Mouse (Mus musculus) gastrocnemius, postnatal 25 days (tissue): Measurements from ENCODE around the gene Gfer. TPM values are rescaled to one million over a fixed set of nuclear protein-coding genes. Genes with fewer than 3 reads are reported as not detected.

Source experiments
- DNase-seq: peaks from one replicate; pipeline ENCODE4 v3.0.0; 2022
- total RNA-seq, 2 experiments: library from RNA; stranded (reverse); gene quantifications; 1 replicate in 1 of 2; 2 replicates in 1 of 2; pipeline ENCODE4 v1.2.3; 2021

Gfer gene
- total RNA-seq, 2 experiments from 2014 or later: 24.1 to 30.1 TPM

GRCm38 (mm10) chr17:24647493-24647892 is 48.5 kb downstream of the Gfer start:
- DNase-seq: no peak

- DNase-seq: no peak
Measured at GRCm38 (mm10) chr17:24646381-24646780, 49.6 kb downstream of the Gfer start.

GRCm38 (mm10) chr17:24645916-24646315 is 50.0 kb downstream of the Gfer start:
- DNase-seq: no peak

- DNase-seq: peak; percentile 68
Measured at GRCm38 (mm10) chr17:24644875-24645721, 50.9 kb downstream of the Gfer start.

GRCm38 (mm10) chr17:24644030-24644715 is 51.8 kb downstream of the Gfer start:
- DNase-seq: no peak

Other genes with a start within 250 kb of the Gfer start
- gene E4f1, start 225.8 kb downstream of the Gfer start, total RNA-seq: 10 to 100 TPM in 1 of 2 experiments, 1 to 10 TPM in 1; 9.4 to 10.2 TPM
- gene Pgp, start 225.8 kb downstream of the Gfer start, total RNA-seq: 10 to 100 TPM; 50.8 to 55.0 TPM
- gene Bricd5, start 222.3 kb downstream of the Gfer start, total RNA-seq: not detected
- gene Mlst8, start 217.1 kb downstream of the Gfer start, total RNA-seq: 10 to 100 TPM; 10.5 to 11.7 TPM
- gene Caskin1, start 207.6 kb downstream of the Gfer start, total RNA-seq: under 1 TPM; 0.10 to 0.11 TPM
- gene Traf7, start 168.2 kb downstream of the Gfer start, total RNA-seq: 10 to 100 TPM; 33.2 to 36.7 TPM
- gene Rab26, start 161.9 kb downstream of the Gfer start, total RNA-seq: under 1 TPM in 1 of 2 experiments, not detected in 1; 0.23 TPM
- gene Pkd1, start 146.3 kb downstream of the Gfer start, total RNA-seq: 10 to 100 TPM; 20.2 to 21.1 TPM
- 10 to 100 TPM; 65.8 to 67.8 TPM for gene Tsc2, start 63.5 kb downstream of the Gfer start, total RNA-seq
- gene Nthl1, start 63.5 kb downstream of the Gfer start, total RNA-seq: 1 to 10 TPM; 2.6 to 4.2 TPM
- 10 to 100 TPM; 36.6 to 41.8 TPM for gene Slc9a3r2, start 45.8 kb downstream of the Gfer start, total RNA-seq
- gene Npw, start 37.7 kb downstream of the Gfer start, total RNA-seq: not detected
- 10 to 100 TPM; 17.7 to 20.2 TPM for gene Zfp598, start 26.5 kb downstream of the Gfer start, total RNA-seq
- gene Syngr3, start 6.2 kb downstream of the Gfer start, total RNA-seq: not detected
- under 1 TPM; 0.59 to 0.61 TPM for gene Noxo1, start 78 bp upstream of the Gfer start, total RNA-seq
- gene Tbl3, start 11.5 kb upstream of the Gfer start, total RNA-seq: 10 to 100 TPM; 14.7 to 15.6 TPM
- gene Rnf151, start 21.9 kb upstream of the Gfer start, total RNA-seq: not detected
- 100 to 1,000 TPM; 564 to 585 TPM for gene Rps2, start 22.0 kb upstream of the Gfer start, total RNA-seq
- gene Ndufb10, start 28.3 kb upstream of the Gfer start, total RNA-seq: 100 to 1,000 TPM; 493 to 532 TPM
- 100 to 1,000 TPM; 723 to 775 TPM for gene Rpl3l, start 31.7 kb upstream of the Gfer start, total RNA-seq
- 100 to 1,000 TPM; 164 to 180 TPM for gene Msrb1, start 40.5 kb upstream of the Gfer start, total RNA-seq
- gene Hs3st6, start 56.8 kb upstream of the Gfer start, total RNA-seq: not detected
- not detected for gene Meiob, start 108.1 kb upstream of the Gfer start, total RNA-seq
- 10 to 100 TPM; 73.3 to 77.5 TPM for gene Hagh, start 144.0 kb upstream of the Gfer start, total RNA-seq
- 10 to 100 TPM; 38.1 to 44.5 TPM for gene Fahd1, start 154.2 kb upstream of the Gfer start, total RNA-seq
- 1 to 10 TPM; 3.8 to 4.4 TPM for gene Igfals, start 169.8 kb upstream of the Gfer start, total RNA-seq
- gene Nubp2, start 190.2 kb upstream of the Gfer start, total RNA-seq: 10 to 100 TPM; 10.2 to 13.1 TPM
- gene Spsb3, start 190.5 kb upstream of the Gfer start, total RNA-seq: 10 to 100 TPM; 27.8 to 31.5 TPM
- 10 to 100 TPM in 1 of 2 experiments, 1 to 10 TPM in 1; 8.8 to 10.4 TPM for gene Eme2, start 198.9 kb upstream of the Gfer start, total RNA-seq
- gene Mrps34, start 199.0 kb upstream of the Gfer start, total RNA-seq: 100 to 1,000 TPM in 1 of 2 experiments, 10 to 100 TPM in 1; 85.9 to 105 TPM
- gene Nme3, start 200.3 kb upstream of the Gfer start, total RNA-seq: 1 to 10 TPM; 7.7 to 9.8 TPM
- gene Mapk8ip3, start 240.8 kb upstream of the Gfer start, total RNA-seq: 10 to 100 TPM; 19.5 TPM